Mouse (Mus musculus) right cerebral cortex, postnatal 14 days (tissue): ENCODE measurements at regions not wholly inside any gene's neighbourhood (a gene's known extent, or its start where the extent isn't known, plus 50 kb on each side); places are given as distances from the start of the nearest gene placed in this dataset.
A peak's percentile ranks its signal among the peaks of the same experiment; 100 is the strongest.

Experiments
- DNase-seq: peaks from one replicate; pipeline ENCODE4 v3.0.0; 2022

DNA sequence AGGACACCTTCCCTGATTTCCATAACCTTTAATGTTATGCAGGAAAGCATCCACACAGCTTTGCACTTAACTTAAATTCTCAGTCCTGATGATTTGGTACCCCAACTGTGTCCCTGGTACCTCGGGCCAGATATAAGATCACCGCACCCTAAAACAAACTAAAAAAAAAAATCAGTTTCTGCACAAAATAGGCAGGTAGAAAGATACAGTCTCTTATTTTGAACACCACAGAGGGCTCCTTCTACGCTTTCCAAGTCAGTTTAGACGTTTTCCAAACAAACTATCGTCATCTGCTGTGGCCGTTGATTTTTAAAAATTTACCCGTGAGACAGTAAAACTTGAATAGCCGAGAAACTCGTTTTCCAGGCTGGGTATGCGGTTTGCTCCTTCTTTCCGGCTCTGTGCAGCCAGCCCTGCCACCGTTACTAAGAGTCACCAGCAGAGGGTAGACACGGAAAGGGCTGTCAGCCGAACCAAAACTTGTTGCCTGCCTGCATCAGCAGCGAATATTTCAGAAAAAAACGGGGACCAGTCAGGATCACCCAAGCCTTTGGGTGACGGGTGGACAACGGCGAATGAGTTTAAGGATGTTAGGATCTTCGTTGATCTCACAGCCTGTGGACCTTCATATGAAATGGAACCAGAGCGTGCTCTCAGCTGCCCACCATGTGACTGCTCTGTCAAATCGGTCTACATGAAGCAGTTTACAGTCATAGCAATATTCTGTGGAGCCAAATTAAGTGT is 74.4 kb upstream of the Gpc5 start:
- DNase-seq: peak; percentile 56

DNA sequence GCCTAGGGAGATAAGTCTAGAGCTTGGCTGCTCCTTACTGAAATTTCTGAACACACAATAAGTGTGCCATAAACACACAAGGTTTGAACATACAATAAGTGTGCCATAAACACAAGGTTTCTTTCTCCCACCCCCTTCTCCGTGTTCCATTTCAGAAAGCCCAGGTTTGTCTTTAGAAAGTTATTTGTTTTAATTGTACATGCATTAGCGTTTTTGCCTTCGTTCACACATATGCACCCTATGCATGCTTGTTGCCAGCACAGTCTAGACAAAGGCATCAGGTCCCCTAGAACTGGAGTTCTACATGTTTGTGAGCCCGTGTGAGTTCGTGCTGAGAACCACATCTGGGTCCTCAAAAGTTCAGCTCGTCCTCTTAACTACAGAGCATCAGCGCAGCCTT is 64.0 kb upstream of the Gpc5 start:
- DNase-seq: no peak

DNA sequence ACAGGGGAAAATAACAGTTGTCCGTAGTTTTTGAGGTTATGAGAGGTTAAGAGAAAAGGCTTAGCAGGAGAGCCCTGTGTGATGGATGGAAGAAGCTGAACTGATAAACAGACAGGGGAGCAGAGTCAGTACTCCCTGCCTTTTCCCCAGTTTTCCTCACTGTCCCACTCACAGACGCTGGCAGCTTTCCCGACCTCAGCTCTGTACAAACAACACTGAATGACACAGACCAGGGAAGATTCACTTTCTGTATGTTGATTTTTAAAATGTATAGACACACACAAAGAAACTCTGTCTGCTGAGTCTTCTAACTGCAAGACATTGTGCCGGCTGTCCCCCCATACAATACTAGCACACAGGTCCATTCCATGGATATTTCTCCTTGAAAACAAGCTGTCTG is 60.3 kb upstream of the Gpc5 start:
- DNase-seq: no peak

DNA sequence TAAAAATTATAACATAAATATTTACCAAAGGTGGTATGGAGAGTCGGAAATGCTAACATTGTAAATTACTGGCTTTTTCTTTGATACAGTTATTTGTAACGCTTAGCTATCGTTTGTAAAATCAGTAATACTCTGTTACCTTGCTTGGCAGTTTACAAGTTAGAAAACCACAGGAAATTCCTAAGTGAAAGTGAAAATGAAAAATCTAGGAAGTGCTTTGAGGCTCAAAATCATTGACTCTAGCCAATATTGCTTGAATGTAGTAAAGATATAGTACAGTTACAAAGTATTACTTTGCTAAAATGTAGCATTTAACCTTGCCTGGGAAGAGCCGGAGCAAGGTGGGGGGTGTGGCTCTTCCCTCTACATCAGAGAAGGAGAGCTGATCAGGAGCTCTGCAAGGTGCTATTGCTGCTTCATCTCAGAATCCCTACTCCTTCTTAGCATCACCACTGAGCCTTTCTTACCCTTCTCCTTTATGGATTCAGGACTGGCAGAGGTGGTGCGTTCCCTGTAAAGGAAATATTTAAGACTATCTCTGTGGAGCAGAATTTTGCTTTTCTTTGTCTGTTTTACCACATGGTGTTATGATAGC is 58.5 kb upstream of the Gpc5 start:
- DNase-seq: no peak

DNA sequence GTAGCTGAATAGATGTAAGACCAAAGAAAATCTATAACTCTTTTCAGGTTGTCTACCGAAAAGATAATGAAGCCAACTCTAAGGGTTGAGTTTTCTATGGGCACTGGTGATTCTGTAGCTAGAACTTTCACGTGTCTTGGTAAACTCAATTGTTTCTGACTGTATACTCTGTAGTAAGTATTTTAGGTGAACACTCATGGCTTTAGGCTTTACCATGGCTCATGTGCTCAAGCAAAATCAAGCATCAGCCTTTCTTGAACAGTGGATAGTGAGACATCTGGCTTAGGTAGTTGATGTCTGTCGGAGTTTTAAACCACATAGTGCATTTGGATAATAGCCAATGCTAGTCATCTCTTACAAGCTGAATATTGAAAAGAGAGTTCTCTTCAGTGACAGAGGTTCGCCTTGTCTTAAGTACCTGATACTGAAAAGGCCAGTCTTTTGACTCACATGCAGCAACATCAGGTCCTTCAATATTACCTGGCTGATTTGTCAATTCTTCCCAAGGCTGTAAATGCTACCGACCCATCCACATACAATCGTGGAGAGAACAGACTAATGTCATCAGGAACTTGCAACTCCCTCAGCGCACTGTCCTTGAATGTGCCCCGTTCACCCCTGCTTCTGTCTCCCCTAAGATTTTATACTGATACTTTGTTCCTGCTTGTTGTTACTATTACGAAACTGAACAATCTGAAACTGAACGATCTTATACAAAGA is 57.1 kb upstream of the Gpc5 start:
- no peak for DNase-seq

DNA sequence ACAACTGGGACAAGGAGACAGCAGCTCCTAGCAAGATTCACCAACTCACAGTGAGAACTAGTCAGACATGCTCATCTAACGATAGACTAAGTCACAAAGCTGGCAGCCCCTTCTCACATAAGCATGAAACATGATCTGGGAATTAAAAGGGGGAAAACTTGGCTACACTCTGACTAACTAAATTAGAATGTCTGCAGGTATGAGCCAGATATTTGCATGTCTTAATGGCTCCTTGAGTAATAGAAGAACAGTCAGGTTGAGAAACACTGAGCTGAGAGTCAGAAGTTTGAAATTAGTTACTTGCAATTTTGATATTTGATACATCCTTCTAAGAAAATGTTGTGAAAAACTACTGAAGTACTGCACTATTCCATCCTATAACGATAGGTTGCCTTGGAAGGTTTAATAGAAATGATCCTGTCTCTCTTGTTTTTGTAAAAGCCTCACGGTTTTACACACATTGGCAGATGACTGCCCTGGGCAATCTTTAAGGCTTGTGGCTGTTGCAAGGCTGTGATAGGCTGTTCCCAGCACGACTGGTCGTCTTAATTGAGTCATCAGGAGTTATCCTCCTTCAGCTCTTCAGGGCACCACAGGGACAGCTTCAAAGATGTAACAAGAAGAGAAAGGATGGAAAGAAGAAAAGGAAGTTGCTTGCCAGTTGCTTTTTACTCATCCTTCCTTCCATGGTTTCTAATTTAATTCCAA is 54.8 kb upstream of the Gpc5 start:
- no peak for DNase-seq

DNA sequence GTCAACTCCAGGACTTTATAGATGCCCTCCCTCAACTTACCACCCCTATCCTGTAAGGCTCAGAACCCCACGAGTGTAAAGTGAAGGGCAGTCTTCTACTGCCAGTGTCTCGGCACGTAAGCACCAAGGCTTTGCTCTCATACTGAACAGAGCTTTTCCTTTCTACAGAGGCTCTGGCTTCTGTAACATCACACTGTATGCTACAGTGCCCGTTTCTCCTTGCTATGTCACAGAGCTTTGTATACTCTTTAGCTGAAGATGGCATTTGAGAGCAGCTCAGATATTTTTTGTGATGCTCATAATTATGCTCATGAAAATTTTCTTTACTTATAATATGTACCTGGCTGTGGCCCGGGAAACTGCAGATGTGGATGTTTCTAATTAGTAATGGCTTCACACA is 53.2 kb upstream of the Gpc5 start:
- no peak for DNase-seq

DNA sequence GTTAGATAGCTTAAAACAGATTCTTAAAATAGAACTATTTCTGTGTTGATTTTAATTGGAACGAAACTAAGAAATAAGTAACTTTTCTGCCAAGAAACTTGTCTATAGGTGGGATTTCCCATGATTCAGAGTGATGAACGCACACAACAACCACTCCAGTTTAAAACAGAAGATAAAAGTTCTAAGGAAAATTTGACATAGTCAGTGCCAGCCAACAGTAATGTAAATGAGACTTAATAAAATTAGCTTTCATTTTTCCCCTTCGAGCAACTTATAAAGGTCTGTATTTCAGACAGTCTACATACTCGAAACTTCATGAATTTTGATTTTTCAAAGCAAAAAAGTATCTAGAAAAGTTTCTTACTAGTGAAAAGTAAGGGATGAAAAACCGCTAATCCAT is 52.5 kb upstream of the Gpc5 start:
- no peak for DNase-seq

DNA sequence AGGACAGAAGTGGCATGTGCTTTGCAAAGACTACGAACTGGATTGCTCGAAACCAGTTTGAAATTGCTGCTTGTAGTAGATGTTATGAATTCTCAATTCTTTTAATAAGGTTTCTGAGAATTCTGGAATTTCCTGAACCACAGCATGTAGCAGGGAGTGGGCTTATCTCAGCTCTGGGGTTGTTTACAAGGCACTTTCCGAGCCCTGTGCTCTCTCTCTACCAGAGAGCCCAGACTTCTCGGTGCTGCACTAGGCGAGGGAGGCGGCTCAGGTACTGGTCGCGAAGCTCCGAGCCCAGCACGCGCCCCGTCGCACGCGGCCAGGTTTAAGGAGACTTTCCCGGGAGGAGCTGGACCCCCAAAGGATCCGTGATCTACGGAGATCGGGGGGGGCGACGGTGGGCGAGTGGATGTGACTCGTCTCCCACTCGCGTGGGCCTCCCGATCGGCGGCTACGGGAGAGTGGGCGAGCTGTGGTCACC is 51.9 kb upstream of the Gpc5 start:
- DNase-seq: no peak

DNA sequence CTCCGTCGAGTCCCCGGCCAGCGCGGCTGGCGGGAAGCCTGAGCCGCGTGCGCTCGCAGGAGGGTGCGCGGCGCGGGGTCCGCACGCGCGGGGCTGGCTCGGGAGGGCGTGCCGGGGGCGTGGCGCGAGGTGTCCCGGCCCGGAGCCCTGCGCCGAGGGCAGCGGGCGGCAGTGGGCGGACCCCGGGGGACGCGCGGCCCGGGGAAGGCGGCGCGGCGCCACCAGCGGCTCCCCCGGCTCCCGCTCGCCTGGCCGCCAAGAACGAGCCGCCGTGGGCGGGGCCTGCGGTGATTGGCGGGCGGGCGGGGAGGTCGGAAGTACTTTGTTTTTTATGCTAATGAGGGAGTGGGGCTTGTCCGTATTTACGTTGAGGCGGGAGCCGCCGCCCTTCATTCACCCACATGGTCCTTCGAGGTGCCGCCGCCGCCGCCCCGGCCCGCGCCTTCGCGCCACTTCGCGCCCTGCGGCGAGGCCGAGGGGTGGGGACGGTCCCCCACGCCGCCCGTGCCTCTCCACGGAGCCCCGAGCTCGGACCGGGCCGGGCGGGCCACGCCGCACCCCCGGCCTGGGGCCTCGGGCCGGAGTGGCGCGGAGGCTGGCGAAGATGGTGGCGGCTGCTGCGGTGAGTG is 51.3 kb upstream of the Gpc5 start:
- DNase-seq: peak; percentile 62

DNA sequence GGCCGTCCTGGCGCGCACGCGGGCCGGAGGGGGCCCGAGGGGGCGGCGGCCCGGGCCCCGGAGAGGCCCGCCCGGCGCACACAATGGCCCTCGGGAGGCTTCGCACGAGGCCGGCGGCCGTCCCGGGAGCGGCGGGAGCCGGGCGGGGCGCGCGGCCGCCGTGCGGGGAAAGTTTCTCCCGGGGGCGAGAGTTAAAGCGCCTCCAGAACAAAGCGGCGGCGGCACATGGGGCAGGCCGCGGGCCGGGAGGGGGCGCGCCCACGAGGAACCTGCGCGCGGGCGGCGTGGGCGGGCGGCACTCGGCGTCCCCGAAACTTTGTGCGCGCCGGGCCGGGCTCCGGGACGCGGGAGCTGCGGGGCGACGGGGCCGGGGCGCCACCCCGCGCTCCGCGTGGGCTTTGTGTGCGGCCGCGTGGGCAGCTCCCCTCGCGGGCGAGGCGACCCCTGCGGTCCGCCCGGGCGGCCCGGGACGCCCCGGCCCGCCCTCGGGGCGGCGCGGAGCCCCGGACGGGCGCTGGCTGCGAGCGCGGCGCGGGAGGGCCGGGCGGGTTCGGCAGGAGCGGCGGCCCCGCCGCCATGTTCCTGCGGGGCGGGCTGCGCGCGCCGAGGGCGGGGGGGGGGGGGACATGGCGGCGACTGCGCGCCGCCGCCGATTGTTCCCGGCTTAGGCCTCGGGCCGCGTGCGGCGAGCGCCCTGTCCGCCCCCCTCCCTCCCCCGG is 50.5 kb upstream of the Gpc5 start:
- DNase-seq: peak; percentile 26

DNA sequence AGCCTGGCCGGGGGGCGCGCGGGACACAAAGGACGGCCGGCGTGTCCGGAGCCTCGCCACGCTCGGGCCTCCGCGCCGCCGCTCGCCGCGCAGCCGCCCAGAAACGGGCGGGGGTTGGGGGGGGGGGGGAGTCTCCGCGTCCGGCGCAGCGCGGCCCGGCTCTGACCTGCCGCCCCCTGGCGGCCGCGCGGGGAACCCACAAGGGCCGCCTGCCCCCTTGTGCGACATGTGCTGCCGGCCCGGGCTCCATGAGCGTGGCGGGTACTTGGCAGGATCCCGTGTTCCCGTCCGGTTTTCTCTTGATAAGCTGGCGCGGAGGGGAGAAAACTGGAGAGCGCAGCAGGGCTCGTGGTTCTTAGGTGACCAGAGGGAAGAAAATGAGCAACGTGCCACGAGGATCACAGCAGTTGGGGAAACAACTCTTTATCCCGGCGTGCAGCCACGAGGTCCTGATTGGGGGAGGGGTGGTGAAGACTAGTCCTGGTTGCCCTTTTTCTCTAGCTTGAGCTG is 49.9 kb upstream of the Gpc5 start:
- peak; percentile 83 for DNase-seq
